Mouse (Mus musculus): ENCODE results near the gene Fcer1a. TPM values are rescaled to one million over a fixed set of nuclear protein-coding genes. Genes with fewer than 3 reads are reported as not detected.

The Fcer1a gene
- polyA plus RNA-seq, 1 experiment from 2014 or later, result not detected

DNA sequence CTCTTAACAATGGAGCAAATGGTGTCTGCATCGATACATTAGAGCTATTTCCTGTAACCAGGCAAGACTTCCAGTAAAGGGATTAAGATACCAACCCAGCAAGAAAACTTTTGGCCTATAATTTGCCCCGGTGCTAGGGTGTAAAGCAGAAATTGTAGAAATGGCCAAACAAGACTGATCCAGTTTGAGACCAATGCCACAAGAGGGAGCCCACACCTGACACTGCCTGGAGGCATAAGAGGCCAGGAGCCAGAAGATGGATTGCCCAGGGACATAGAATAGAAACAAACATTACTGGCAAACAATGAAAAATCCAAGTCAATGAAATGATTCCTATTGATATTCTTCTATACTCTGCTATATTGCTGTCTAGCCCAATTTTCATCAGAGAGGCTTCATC lies 30.7 kb downstream of the Fcer1a start:
- H3K9ac ChIP-seq (ENCODE audit: low read depth, low read length), result no peak overlapping the region
- no peak for ATAC-seq
- TF ChIP-seq CTCF (IDR thresholded peaks at IDR 0.05; ENCODE audit: low read depth), result 0 out of 2 replicates have a peak, but pooled peaks have one; percentile 7
- no peaks in the 10 kb centered on the region for H3K36me3 ChIP-seq (ENCODE audit: control insufficient read depth, insufficient read depth)
- no peak overlapping the region for H3K4me3 ChIP-seq (ENCODE audit: low read depth, low read length)
- H3K9me3 ChIP-seq (ENCODE audit: control insufficient read depth), result no peaks in the 10 kb centered on the region
- H3K27me3 ChIP-seq (replicated peaks; ENCODE audit: control insufficient read depth, insufficient read depth, low read length), result no peaks in the 10 kb centered on the region
- H3K4me2 ChIP-seq (replicated peaks; ENCODE audit: low read depth), result no peak overlapping the region
- no peak overlapping the region for H3K27ac ChIP-seq (ENCODE audit: low read depth, low read length)
- 81% methylated on average over 2 of the region's 2 CpGs for WGBS
- H3K4me1 ChIP-seq (replicated peaks; ENCODE audit: control insufficient read depth, insufficient read depth, low read length), result no peaks in the 10 kb centered on the region

DNA sequence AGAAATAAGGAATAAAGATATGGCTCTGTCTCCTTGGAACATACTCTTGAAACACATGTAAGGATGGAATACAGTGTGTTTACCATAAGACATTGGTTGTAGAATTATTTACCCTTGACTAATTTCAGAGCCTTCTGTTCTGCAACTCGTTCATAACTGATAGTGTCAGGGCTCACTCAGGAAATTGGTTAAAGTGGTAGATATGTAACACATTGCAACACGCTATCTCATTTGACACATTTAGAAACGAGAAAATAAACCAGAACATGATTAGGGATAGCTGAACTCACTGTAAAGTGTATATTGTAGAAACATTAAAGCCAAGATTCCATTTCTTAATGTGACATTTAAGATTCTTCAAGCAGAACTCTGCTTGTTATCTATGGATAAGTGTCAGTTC lies 35.0 kb downstream of the Fcer1a start:
- no peaks in the 10 kb centered on the region for H3K36me3 ChIP-seq (ENCODE audit: control insufficient read depth, insufficient read depth)
- H3K9me3 ChIP-seq (ENCODE audit: control insufficient read depth), result no peaks in the 10 kb centered on the region
- no peak for ATAC-seq
- 62% methylated on average over 3 of the region's 3 CpGs for WGBS
- no peaks in the 10 kb centered on the region for H3K4me1 ChIP-seq (replicated peaks; ENCODE audit: control insufficient read depth, insufficient read depth, low read length)
- H3K27ac ChIP-seq (ENCODE audit: low read depth, low read length), result no peak overlapping the region
- TF ChIP-seq CTCF (IDR thresholded peaks at IDR 0.05; ENCODE audit: low read depth), result no peak
- no peak overlapping the region for H3K4me2 ChIP-seq (replicated peaks; ENCODE audit: low read depth)
- H3K27me3 ChIP-seq (replicated peaks; ENCODE audit: control insufficient read depth, insufficient read depth, low read length), result no peaks in the 10 kb centered on the region
- H3K4me3 ChIP-seq (ENCODE audit: low read depth, low read length), result no peak overlapping the region
- H3K9ac ChIP-seq (ENCODE audit: low read depth, low read length), result no peak overlapping the region

DNA sequence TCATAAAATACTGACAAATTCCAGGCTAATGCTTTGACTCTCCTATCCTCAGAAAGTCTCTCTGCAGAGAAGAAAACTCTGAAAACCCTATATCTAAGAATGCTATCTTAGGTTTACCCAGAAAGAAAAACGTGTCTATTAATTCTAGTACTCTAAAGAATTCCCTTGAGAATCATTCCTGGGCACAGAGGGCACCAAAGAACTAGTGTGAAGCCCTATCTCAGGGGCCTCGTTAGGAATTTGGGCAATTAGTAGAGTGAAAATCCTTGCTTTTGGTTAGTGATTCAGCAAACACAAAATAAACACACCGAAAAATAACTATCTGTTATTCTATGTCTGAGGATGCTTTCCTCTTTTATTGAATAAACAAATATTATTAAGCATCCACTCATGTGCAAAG lies 36.5 kb downstream of the Fcer1a start, which contains the start of gene Olfr1406:
Gene Olfr1406 (minus strand): TSS at position 101 of the 400 bp plus-strand sequence.
- no peaks in the 10 kb centered on the region for H3K9me3 ChIP-seq (ENCODE audit: control insufficient read depth)
- H3K36me3 ChIP-seq (ENCODE audit: control insufficient read depth, insufficient read depth), result no peaks in the 10 kb centered on the region
- no peaks in the 10 kb centered on the region for H3K4me1 ChIP-seq (replicated peaks; ENCODE audit: control insufficient read depth, insufficient read depth, low read length)
- no peak within 1 kb of the TSS for H3K27ac ChIP-seq (ENCODE audit: low read depth, low read length)
- no peak for TF ChIP-seq CTCF (IDR thresholded peaks at IDR 0.05; ENCODE audit: low read depth)
- ATAC-seq, result no peak
- WGBS, result 57% methylated on average over 3 of the region's 3 CpGs
- no peak within 1 kb of the TSS for H3K9ac ChIP-seq (ENCODE audit: low read depth, low read length)
- H3K4me2 ChIP-seq (replicated peaks; ENCODE audit: low read depth), result no peak within 1 kb of the TSS
- no peaks in the 10 kb centered on the region for H3K27me3 ChIP-seq (replicated peaks; ENCODE audit: control insufficient read depth, insufficient read depth, low read length)
- H3K4me3 ChIP-seq (ENCODE audit: low read depth, low read length), result no peak within 1 kb of the TSS

DNA sequence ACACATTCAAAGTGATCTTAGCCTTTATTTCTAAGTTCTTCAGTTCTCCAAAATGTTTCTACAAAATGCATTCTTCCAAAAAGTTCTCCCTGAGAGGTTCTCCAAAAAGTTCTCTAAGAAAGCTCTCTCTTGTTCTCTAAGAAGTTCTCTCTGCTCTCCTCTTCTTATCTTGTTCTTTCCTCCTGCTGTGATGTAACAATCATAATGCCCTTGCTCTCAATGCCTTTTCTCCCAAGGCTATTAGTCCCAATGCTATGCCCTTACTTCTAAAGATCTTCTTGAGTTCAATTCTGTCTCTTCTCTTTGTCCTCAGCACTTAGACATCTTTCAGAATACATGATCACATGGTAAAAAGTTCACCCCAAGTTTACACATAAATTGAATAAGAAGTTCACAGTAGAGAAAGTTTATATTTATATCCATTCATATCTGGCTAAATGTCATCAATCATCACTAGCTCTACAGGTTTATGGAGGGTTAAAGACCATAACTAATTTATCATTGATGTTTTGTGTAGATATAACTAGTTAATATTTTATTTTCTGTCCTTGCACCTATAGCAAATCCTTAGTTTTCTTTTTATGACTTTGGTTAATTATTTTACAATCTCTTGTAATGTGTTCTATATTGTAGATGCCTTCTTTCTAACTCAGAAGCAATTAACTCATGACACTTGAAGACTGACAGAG lies 52.7 kb downstream of the Fcer1a start:
- H3K4me1 ChIP-seq (replicated peaks; ENCODE audit: control insufficient read depth, insufficient read depth, low read length), result no peaks in the 10 kb centered on the region
- no peak overlapping the region for H3K9ac ChIP-seq (ENCODE audit: low read depth, low read length)
- no peaks in the 10 kb centered on the region for H3K36me3 ChIP-seq (ENCODE audit: control insufficient read depth, insufficient read depth)
- ATAC-seq, result no peak
- no peak overlapping the region for H3K4me2 ChIP-seq (replicated peaks; ENCODE audit: low read depth)
- H3K27ac ChIP-seq (ENCODE audit: low read depth, low read length), result no peak overlapping the region
- H3K9me3 ChIP-seq (ENCODE audit: control insufficient read depth), result no peaks in the 10 kb centered on the region
- TF ChIP-seq CTCF (IDR thresholded peaks at IDR 0.05; ENCODE audit: low read depth), result no peak
- no peak overlapping the region for H3K4me3 ChIP-seq (ENCODE audit: low read depth, low read length)
- H3K27me3 ChIP-seq (replicated peaks; ENCODE audit: control insufficient read depth, insufficient read depth, low read length), result no peaks in the 10 kb centered on the region

Other genes with a start within 250 kb of the Fcer1a start
- gene Olfr1408, start 89.8 kb downstream of the Fcer1a start, polyA plus RNA-seq (2015; fragmentation: Nextera tagmentation; extraction: Ambion mirVana), result not detected in 2 replicates
- not detected in 2 replicates for gene Olfr1406, start 36.6 kb downstream of the Fcer1a start, polyA plus RNA-seq (2015; fragmentation: Nextera tagmentation; extraction: Ambion mirVana)
- gene Olfr218, start 29.4 kb downstream of the Fcer1a start, polyA plus RNA-seq (2015; fragmentation: Nextera tagmentation; extraction: Ambion mirVana), result not detected in 2 replicates
- gene Olfr1404, start 14.8 kb downstream of the Fcer1a start, polyA plus RNA-seq (2015; fragmentation: Nextera tagmentation; extraction: Ambion mirVana), result not detected in 2 replicates
- not detected in 2 replicates for gene Olfr418, start 38.8 kb upstream of the Fcer1a start, polyA plus RNA-seq (2015; fragmentation: Nextera tagmentation; extraction: Ambion mirVana)
- 2.2 and 3.0 TPM in 2 replicates for gene Mptx2, start 50.6 kb upstream of the Fcer1a start, polyA plus RNA-seq (2015; fragmentation: Nextera tagmentation; extraction: Ambion mirVana)
- gene Ackr1, start 106.5 kb upstream of the Fcer1a start, polyA plus RNA-seq (2015; fragmentation: Nextera tagmentation; extraction: Ambion mirVana), result 0.66 and 1.5 TPM in 2 replicates
- gene Aim2, start 123.7 kb upstream of the Fcer1a start, polyA plus RNA-seq (2015; fragmentation: Nextera tagmentation; extraction: Ambion mirVana), result 2.0 and 3.1 TPM in 2 replicates
- gene Cadm3, start 140.5 kb upstream of the Fcer1a start, polyA plus RNA-seq (2015; fragmentation: Nextera tagmentation; extraction: Ambion mirVana), result 0.85 and 1.2 TPM in 2 replicates